Mouse (Mus musculus) liver, postnatal 0 days (tissue): ENCODE measurements around the gene Pdss2.

Experiments used
- CTCF ChIP-seq: sonication (generic); IDR thresholded peaks from 2 replicates; pipeline ENCODE4 v1.5.1; 2016; ENCODE audit warnings: antibody characterized with exemption, low read depth
- EP300 ChIP-seq: IDR thresholded peaks from 2 replicates; pipeline ENCODE4 v1.6.1; 2016; ENCODE audit warnings: antibody characterized with exemption, low read depth, mild to moderate bottlenecking

GRCm38 (mm10) chr10:43490846-43491245 is 269.6 kb downstream of the Pdss2 start:
- TF ChIP-seq CTCF (no peak), EP300 (no peak)
